Mouse (Mus musculus) right cerebral cortex, postnatal 4 days (tissue): ENCODE data around the gene Ppp1r35.

Source experiments
- DNase-seq: peaks from one replicate; pipeline ENCODE4 v3.0.0-alpha.2; 2022

Ppp1r35 gene

DNA sequence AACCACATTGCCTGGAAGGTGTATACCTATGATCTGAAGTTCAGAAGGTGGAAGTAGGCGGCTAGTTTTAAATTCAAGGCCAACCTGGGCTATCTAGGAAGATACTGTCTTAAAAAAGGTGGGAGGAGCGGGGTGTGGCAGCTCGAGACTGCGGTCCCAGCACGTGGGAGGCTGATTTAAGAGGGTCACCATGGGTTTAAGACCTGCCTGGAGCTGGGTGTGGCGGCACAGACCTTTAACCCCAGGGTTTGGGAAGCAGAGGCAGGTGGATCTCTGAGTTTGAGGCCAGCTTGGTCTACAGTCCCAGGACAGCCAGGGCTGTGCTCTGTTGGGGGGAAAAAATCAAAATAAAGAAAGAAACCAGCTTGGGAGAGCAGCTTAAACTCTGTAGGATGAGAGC lies 26.7 kb upstream of the Ppp1r35 start:
- no peak for DNase-seq

DNA sequence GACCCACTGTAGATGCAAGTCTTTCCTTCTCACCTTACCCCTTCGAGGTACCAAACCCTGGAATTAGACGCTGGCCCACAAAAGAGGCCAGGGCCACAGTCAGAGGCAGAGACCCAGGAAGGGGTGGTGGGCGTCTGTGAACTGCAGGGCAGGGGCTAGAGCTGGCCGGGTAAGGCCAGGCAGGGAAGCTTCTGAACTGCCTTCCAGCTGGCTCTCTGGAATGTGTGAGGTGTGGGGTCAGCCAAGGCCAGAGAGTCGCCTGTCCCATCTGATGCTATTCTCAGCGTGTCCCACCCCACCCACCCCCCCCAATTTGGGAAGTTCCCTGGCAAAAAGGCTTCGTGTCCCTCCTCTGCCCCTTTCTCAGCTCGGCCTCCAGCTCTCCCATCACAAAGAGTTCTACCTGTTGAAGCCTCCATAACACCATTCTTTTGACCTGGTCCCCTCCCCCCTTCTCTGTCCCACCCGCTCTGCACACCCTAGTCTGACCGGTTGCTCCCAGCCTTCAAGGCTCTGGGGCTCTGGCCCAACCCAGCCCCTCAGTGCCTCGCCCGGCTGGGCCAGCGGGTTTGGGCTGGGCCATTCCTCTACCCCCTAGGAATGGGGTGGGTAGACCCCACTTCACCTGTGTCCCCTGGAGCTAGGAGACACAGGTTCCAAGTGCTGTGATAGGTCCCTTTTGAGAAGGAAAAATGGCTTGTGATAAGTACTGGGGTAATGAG lies 25.4 kb upstream of the Ppp1r35 start:
- DNase-seq: no peak

DNA sequence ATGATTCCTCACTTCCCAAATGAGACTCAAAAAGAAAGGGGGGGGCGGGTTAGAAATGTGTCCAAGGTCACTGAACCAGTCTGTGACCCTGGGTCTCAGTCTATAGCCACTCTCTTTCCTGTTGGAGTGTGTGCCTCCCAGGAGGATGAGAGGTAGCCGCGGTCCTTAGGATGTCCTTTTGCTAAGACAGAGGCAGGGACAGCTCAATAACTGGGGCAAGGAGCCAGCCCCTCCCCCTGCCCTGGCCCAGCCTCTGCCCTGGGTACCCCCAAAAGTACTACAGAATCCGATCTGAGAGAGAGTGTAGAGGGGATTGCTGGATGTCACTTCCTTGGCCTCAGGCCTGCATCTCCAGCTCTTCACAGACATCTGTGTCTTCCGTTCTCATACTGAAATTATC lies 23.2 kb upstream of the Ppp1r35 start:
- no peak for DNase-seq

DNA sequence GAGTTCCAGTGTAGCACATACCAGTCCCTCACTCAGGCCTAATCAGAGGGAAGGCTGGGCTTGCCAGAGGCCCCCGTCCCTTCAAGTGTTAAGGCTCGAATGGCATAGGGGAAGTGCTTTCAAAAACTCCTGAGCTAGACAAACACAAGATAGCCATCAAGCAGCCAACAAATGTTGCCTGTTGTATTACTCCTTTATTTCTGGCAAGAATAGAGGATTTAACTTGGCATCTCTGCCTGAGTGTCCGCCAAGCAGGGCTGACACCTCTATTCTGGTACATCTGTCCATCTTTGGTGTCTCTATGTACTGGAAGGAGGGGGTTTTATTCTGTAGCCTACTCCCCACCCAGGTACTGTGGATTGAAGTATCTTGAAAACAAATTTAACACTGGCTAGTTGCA lies 22.5 kb upstream of the Ppp1r35 start:
- DNase-seq: no peak

DNA sequence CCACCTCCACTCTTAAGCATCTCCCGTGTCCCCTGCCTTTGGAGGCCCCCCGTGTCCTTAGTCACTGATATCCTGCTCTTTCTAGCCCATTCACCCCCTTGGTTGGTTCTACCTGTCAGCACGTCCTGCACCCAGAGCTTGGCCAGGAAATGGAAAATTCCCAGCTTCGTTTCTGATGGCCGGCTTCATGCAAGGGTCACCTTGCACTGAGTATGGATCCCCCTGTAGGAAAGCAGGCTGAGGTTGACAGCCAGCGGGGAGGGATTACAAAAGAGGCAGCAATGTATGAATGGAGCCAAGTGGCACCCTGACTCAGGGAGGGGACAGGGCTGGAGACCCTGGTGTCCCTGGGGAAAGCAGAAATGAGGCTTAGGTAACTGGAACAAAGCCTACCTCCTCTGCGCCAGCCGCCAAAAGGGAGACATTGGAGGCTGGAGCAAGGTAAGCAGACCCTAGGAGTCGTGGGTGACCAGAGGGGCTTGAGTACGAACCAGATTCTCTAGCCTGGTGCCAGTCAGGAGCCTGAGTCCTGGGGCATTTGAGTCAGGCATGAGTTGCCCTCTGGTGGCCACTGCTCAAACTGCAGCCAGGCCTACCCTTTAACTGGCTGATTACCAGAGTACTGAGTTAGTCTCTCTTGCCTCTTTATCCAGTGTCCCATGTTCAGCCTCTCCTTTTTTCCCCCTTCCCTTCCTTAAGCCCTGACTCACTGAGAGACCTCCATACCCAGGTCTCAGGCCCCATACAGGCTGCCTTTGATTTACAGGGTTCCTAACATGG lies 21.6 kb upstream of the Ppp1r35 start:
- peak; percentile 90 for DNase-seq

DNA sequence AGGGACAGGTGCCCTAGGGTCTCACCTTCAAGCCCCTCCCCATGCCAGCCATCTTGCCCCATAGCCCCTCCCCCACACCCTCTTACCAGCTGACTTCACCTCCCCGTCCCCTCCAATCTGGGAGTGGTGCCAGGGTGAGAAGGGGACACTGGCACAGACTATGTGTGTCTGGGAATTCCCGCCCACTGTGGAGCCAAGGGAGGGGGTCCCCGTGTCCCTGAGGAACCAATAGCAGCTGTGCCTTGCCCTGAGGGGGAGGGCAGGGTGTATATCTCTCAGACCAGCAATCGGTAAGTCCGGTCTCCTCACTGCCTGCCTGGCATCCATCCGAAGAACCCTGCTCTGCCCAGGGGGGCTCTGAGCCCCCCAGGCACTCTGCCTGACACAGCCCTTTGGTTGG lies 20.8 kb upstream of the Ppp1r35 start:
- peak; percentile 77 for DNase-seq

DNA sequence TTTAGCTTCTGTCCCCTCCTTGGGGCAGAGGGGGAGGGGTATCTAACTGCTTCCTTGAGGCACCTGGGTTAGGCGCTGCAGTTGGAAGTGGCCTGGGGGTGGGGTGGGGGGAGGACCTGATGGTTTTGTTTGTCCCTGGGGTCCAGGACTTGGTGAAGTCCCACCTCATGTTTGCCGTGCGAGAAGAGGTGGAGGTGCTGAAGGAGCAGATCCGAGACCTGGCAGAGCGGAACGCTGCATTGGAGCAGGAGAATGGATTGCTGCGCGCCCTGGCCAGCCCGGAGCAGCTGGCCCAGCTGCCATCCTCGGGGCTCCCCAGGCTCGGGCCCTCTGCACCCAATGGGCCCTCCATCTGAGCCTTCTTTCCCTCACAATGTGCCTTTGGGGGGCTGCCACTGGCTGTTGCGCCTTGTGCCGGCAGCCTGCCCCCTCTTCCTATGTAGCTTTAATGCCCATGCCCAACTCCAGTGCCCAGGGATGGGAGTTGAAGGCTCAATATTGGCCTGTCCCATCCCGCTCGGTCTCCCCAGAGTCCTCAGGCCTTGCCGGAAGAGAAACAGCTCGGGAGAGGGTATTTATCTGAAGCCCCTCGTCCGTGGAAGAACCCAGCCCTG lies 19.6 kb upstream of the Ppp1r35 start:
- DNase-seq: no peak

DNA sequence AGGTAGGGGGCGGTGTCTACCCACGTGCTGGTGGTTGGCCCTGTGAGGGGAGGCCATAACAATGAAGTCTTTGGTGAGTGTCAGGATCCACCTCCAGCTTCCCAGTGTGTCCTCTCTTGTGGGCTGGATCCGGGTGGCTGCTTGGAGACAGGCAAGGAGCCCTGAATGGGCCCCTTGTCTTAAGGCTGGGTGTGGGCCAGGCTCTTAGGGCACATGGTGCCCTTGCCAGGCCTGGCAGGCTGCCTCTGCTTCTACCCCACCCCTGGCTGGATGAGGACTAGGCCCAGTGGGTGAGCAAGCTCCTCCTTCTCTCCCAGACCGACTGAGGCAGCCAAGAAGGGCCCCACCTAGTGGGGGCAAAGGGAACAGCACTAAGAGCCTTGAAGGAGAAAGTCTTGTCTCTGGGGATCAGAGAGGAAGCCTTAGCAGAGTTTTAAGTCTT lies 18.7 kb upstream of the Ppp1r35 start:
- DNase-seq: peak; percentile 84

DNA sequence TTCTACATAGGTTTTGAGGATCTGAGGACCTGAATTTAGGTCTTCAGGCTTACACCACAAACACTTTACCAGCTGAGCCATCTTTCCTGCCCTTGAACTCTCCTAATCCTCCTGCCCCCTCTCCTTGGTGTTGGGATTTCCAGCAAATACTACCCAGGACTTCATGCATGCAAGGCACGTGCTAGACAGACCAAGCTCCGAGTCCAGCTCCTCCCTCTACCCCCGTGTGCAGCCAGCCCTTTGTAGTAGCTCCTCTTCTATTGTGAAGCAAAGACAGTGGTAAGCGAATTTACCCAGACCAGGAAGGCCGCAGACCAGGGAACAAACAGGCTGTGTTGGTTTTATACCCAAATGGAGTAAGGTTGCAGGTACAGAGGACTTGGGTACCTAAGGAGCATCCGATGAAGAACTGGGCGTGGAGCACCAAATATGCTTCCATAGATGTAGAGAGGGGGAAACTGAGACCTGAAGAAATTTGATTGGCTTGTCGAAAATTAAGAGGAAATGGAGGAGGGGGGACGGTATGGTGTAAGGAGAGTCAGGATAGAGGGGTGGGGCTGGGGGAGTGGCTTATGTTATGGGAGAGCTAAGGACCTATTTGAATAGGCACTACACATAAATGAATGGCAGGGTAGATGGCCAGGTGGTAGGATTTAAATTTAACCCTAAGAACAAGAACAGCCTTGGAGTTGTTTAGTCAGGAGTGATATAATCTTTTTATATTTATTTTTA lies 13.9 kb upstream of the Ppp1r35 start:
- no peak for DNase-seq

DNA sequence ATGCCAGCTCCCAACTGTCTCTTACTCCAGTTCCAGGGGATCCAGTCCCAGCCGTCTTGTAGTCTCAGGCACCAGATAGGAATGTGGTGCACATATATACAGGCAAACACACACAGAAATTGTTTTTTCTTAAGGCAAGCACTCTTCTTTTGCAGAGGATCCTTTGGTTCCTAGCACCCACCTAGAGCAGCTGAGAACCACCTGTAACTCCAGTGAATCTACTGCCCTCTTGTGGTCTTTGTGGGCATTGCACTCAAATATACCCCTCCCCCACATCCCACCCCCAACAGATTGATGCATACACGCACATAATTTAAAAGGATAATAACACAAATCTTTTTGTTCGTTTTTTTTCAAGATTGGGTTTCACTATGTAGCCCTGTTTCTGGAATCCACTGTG lies 12.4 kb upstream of the Ppp1r35 start:
- no peak for DNase-seq

DNA sequence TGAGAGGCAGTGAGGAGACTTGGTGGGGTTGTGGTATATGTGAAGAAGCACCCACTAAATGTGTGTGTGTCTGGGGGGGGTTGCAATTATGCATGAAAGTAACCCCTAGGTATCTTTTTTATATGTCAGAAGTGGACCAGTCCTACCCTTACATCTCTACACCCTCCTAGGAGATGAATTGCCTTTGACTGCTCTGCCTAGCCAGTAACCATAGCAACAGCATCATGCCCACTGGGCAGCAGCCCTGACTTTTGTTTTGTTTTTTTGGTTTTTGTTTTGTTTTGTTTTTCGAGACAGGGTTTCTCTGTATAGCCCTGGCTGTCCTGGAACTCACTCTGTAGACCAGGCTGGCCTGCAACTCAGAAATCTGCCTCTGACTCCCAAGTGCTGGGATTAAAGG lies 10.2 kb upstream of the Ppp1r35 start:
- no peak for DNase-seq

DNA sequence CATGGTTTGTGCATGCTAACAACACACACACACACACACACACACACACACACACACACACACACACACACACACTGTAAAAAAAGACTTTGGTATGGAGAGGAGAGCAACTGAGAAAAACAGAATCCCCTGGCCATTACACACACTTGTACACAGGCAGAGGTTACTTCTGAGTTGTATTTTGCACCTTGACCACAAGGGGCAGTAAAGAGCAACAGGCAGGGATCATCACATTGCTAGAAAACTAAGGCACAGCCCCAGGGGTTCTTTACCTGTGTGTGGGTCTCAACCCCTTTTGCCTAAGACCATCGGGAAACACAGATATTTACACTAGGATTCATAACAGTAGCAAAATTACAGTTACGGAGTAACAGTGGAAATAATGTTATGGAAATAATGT lies 7.9 kb upstream of the Ppp1r35 start:
- DNase-seq: no peak

DNA sequence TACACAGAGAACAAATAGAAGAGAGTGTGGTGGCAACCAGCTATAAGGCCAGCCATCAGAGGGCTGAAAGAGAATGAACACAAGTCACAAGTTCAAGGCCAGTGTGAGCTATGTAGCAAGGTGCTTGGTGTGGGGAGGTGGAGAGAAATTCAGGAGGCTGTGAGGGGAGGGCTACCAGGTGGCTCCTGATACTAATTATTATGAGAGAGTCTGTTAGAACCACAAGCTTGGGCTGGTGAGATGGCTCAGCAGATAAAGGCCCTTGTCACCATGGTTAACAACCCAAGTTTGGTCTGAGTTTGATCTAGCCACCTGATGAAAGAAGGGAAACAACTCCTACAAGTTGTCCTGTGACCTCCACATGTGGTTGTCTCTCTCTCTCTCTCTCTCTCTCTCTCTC lies 5.9 kb upstream of the Ppp1r35 start:
- DNase-seq: no peak

DNA sequence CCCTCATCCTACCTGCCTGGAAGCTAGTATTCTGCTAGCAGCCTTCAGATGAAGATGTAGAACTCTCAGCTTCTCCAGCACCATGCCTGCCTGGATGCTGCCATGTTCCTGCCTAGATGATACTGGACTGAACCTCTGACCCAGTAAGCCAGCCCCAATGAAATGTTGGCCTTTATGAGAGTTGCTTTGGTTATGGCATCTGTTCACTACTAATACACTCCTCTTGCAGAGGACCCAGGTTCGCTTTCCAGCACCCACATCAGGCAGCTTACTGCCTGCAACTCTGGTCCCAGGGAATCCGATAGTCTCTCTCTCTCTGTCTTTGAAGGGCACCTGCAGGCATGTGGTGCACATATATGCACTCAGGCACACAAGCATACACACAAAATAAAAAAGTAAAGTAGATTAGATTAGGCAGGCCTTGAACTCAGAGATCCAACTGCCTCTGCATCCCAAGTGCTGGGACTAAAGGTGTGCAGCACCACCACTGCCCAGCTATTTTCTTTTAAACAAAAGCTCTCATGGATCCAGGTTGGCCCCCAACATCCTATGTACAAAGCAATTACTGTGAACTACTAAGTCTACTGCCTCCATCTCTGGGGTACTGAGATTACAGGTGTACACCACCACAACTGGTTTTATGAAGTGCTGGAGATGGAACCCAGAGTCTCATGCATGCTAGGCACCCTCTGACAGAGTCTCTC lies 2.9 kb upstream of the Ppp1r35 start:
- no peak for DNase-seq

DNA sequence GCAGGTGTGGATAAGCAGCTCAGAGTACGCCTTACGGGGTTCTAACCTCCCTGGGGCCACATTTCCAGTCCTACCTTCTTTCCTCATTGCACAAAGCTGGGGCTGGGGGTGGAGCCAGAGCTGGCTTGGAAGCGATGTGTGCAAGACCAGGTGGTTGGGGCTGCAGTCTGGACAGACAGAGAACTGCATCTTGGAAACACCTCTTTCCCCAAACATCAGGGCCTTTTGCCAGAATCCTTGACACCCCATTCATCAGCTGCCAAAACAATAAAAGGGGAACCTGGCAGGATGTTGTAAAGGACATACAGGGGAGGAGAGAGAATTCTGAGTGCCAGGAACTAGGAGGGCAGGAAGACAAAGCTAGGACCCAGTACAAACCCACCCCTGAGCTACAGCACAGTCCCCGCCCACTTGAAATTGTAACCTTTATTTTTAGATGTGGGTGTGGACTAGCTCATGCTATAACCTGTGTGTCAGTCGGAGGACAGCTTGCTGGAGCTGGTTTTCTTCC lies 2.2 kb upstream of the Ppp1r35 start:
- no peak for DNase-seq

DNA sequence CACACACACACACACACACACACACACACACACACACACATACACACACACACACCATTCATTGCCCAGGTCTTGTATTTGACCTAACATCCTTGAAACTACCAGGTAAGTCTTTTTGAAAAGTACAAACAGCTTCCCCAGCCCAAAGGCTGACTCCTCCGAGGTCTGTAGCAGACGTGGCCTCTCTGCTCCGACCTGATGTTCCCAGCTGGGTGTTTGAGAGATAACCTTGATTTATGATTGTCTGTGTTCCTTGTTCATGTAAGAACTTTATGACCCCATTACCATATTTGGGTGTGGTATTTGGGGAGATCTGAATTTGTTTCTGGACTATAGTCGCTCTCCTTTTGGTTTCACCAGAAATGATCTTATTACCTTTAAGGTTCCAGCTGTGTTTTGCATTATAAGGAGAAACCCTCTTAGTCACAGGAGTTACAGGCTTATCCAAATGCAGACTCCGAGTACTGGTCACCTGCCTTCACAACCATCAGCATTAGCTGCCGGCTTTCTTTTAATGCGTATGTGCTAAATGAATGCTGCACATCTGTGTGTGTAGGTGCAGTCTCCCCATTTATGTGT lies 1.3 kb upstream of the Ppp1r35 start:
- no peak for DNase-seq

DNA sequence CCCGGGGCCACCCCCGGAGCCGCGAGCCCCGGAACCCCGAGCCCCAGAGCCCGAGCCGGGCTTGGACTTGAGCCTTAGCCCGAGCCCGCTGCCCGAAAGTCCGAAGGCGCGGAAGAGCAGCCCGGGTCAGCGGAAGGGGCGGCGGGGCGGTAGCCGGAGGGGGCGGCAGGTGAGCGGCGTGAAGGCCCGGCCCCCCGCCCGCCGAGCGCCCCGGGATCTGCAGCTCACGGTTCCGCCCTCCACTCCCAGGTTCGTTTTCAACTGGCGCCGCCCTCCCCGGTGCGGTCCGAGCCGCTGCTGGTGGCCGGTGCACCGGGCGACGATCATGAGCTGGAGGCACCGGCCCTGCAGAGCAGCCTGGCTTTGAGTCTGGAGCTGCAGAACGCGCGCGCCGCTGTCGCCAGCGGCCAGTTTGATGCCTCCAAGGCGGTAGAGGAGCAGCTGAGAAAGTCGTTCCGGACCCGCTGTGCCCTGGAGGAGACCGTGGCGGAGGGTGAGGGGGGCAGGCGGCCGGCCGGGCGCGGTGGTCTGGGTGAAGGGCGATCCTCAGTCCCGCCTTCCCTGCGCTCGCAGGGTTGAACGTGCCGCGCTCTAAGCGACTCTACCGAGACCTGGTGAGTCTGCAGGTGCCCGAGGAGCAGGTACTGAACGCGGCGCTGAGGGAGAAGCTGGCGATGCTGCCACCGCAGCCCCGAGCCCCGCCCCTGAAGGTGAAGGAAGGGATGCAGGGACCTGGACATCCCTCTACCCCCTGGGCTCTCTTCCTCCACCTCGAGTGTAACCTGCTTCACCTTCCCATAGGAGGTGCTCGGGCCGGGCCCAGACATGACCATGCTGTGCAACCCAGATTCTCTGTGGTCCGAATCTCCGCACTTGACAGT lies 644 bp downstream of the Ppp1r35 start:
- no peak for DNase-seq

DNA sequence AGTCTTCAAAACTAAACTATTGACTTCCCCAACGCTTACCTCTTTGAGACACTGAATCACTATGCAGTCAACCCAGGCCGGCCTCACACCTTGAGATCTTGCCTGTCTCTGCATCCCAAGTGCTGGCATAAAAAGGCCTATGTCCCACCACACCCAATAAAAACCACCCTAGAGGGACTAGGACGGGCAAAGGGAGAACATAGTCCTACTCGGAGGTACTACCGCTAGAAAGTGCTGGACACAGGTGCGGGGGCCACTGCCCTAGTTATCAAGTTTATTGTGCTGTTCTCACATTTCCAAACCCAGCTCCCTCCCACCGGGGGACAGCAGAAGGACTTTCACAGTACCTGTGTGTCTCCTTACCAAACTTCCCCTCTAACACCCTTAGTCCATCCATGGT lies 3.0 kb downstream of the Ppp1r35 start:
- no peak for DNase-seq

DNA sequence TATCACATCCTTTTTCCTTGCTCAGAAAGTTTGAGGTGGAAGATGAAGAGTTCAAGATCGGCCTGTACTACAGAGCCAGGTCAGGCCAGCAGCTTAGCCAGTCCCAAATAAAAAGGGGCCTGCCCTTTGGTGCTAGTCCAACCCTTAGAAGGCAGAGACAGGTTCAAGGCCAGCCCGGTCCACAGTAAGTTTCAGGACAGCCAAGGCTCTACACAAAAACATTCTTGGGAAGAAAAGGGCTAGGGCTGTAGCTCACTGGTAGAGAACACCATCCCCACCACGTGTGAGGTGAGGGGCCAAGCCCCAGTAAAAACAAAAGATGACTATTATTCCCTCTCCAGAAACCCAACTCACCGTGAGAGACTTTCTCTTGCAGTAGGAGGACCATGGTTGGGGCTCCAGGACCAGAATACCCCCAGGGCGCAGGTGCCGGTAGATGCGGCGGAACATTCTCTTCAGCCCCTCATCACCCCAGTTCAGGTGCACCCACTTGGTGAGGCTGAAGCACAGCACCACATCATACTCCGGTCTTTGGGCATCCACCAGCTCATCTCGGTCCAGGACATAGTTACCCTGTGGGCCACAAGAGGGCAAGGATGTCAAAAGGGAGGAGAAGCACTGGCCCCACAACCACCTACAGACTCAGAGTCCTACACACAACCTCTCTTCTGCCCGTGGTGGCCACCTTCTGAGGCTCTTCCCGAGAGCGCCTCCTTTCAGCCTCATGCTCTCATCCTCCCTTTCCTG lies 4.3 kb downstream of the Ppp1r35 start:
- no peak for DNase-seq

DNA sequence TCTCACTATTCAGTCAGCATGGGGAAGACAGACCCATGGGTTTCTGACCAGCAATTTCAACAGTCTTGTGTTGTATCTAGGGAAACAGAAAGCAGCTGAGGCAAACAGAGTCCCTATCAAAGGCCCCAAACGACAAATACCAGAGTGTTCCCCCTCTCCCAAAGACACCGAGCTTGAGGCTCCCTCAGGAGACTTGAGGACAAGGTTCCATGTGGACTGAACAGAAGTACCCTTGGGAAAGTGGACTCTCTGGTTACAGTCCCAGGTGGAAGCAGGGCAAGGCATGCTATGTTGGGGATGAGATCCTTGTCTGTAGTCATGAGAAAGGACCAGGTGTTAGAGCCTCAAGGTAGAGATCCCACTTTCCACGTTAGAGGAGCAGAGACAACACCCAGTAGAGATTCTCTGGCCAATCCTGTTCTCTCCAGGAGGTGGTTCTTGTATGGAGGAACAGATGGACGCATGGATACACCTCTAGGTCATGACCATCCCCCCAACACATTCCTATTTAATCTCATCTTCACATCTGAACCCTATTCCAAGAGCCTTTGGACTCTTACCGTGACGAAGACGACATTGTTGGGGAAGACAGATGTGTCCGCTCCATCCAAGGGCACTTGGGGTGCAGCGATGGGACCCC lies 5.4 kb downstream of the Ppp1r35 start:
- DNase-seq: no peak
